Mouse (Mus musculus) heart, adult 2 months (tissue): ENCODE data around the gene Defb20.

Experiments used
- CTCF ChIP-seq: fragments of 200-600 bp; IDR thresholded peaks from 2 replicates; pipeline ENCODE4 v1.8.1; 2022; ENCODE audit warnings: antibody characterized with exemption, mild to moderate bottlenecking, moderate library complexity
- EP300 ChIP-seq: fragments of 200-500 bp; IDR thresholded peaks from 2 replicates; pipeline ENCODE4 v1.6.1; 2011; ENCODE audit warnings: low read depth, low read length, control low read depth; ENCODE audit not compliant: insufficient read depth
- POLR2A ChIP-seq: fragments of 200-500 bp; IDR thresholded peaks from 2 replicates; pipeline ENCODE4 v1.6.1; 2011; ENCODE audit warnings: mild to moderate bottlenecking, low read depth, low read length, control low read depth; ENCODE audit not compliant: insufficient read depth

DNA sequence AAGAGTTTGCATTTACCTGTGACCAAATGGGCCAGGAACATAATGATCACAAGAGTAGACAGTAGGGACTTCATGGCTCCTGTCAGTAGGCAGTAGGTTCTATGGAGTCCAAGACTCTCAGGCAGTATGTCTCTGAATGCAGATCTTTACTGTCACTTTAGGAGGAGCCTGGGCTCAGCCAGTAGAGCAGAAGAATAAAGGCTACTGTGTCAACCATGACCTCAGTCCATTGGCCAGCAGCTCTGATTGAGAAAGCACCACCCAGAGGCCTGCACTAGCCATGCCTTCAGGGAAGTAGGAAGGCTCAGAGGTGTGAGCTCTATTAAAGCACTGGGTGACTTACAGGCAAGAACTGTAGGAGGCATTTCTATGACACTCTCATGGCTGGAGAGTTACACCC lies 13.2 kb downstream of the Defb20 start, which contains the start of gene Defb22:
- no peak for TF ChIP-seq POLR2A
- TF ChIP-seq CTCF: no peak
- no peak for TF ChIP-seq EP300
